Mouse (Mus musculus): ENCODE data around the gene Lmf2. TPM values are rescaled to one million over a fixed set of nuclear protein-coding genes. Genes with fewer than 3 reads are reported as not detected.
A peak's percentile ranks its signal among the peaks of the same experiment; 100 is the strongest.

The Lmf2 gene
- polyA plus RNA-seq (2016; fragmentation: Nextera tagmentation; extraction: Ambion mirVana) = 54.5 and 58.8 TPM in 2 replicates

DNA sequence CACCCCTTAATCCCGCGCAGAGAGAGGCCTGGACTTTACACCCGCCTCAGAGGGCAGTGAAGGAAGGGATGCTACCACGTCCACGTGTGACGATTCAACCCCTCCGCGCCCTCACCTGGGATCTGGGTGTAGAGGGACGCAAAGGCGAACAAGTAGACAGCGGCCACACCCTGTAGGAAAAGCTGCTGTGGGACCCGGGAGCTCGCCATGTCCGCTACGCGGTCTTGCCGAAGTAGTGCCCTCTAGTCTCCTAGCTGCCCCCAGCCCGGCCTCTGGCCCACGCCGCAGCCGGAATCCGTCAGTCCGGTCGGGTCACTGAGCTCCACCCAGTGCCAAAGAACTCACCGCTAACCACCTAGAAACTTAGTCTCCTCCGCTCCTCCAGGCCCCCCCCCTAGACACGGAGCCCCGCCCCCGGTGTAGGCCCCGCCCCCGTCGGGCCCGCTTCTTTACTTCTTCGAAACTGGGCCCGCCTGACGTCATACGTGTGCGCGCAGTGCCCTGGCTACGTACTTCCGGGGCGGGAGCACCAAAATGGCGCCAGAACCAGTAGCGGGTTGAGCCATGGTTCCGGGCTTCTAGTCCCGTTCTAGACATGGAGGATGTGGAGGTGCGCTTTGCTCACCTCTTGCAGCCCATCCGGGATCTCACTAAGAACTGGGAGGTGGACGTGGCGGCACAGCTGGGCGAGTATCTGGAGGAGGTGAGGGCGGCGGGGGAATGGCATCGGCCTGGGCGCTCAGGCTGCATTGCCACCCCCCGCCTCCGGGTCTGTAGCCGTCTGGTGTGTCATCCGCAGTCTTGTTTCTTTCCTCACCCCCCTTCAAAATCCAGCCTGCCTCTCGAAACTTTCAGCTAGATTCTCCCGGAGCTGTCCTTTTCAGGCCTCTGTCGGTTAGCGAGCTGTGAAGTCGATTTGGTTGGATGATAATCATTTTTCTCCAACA, at the start of gene Lmf2, which contains the start of gene Ncaph2:
TSS of gene Lmf2 (minus strand) at position 419 of the 947 bp plus-strand sequence.
TSS of gene Ncaph2 (plus strand) at position 479 of the 947 bp plus-strand sequence.
- H3K27ac ChIP-seq = peak within 1 kb of the TSS; percentile 92
- peak within 1 kb of the TSS; percentile 82 for H3K9ac ChIP-seq
- peak; percentile 73 for ATAC-seq (ENCODE audit: insufficient number of reproducible peaks, insufficient read depth, low FRiP score, low TSS enrichment)
- H3K27me3 ChIP-seq = no peaks in the 10 kb centered on the region
- under 1% methylated on average over 64 of the region's 64 CpGs for WGBS
- no peaks in the 10 kb centered on the region for H3K9me3 ChIP-seq
- peak within 1 kb of the TSS; percentile 70 for H3K4me2 ChIP-seq (replicated peaks)
- H3K36me3 ChIP-seq = peaks cover 38% of the 10 kb centered on the region
- H3K4me1 ChIP-seq = peaks cover 33% of the 10 kb centered on the region
- peak within 1 kb of the TSS; percentile 72 for H3K4me3 ChIP-seq

DNA sequence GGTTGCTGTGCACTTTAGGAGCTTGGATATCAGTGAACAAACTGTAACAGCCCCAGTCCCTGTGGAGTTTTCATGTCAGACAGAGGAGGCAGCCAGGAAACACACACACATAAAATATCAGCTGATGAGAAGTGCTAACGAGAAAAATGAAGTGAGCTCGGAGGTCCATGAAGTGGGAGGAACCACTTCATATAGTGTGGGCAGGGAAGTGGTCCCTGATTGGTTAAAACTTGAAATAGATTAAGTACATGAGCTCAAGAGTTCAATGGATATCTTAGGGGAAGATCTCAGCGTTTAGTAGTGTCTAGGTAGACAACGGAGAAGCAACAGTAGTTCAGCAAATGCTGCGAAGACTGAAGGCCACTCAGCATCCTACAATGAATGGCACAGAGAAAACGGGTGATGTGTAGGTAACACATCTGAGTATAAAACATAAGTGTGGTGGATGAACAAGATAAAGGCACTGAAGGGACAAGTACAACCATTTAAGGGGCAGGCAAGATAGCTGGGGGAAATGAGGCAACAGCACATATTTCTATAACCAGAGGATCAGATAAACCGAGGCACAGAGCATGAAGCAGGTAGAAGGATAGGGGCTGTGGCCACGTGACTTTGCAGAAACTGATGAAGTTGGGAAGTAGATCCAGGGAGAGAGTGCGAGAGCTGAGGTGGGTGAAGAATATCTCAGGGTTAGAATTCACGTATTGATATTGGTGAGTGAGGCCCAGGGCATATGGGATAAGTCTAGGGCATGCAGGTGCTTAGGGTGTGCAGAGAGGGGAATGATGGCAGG, 49.6 kb upstream of the Lmf2 start:
- H3K4me1 ChIP-seq = no peaks in the 10 kb centered on the region
- 81% methylated on average over 10 of the region's 10 CpGs for WGBS

DNA sequence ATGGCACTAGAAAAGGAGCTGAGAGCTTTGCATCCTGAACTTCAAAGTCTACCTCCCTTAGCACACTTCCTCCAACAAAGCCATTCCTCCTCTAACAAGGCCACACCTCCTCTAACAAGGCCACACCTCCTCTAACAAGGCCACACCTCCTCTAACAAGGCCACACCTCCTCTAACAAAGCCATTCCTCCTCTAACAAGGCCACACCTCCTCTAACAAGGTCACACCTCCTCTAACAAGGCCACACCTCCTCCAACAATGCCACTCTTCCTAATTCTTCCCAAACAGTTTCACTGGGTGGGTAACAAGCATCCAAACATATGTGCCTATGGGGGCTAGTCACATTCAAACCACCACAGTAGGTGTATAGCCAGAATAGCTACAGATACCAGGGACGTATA, 47.0 kb upstream of the Lmf2 start:
- no peak overlapping the region for H3K9ac ChIP-seq
- ATAC-seq (ENCODE audit: insufficient number of reproducible peaks, insufficient read depth, low FRiP score, low TSS enrichment) = no peak
- no peak overlapping the region for H3K27ac ChIP-seq

More for the DNA sequence above, 49.6 kb upstream of the Lmf2 start:
- Histone ChIP-seq H3K27ac (no peak overlapping the region), H3K9me3 (0 out of 2 replicates have a peak, but pooled peaks cover 4% of the 10 kb centered on the region), H3K4me3 (no peak overlapping the region), H3K4me2 (replicated peaks) (no peak overlapping the region), H3K9ac (no peak overlapping the region), H3K36me3 (no peaks in the 10 kb centered on the region), H3K27me3 (no peaks in the 10 kb centered on the region)
- no peak for ATAC-seq (ENCODE audit: insufficient number of reproducible peaks, insufficient read depth, low FRiP score, low TSS enrichment)

DNA sequence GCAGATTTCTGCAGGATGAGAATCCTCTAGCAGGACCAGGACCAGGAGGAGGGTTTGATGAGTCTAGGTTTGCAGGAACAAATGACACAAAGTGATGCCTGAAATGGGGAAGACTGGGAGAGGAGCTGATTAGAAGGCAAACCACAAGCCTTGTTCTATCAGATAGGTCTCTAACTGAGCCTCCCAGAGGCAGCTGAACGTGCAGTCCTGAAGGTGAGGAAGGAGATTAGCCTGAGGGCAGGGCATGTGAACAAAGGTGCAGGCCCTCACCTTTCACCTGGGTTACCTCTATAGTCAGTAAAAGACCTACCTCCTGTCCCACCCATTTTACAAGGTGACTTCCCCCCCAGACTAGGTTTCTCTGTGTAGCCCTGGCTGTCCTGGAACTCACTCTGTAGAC, 44.3 kb upstream of the Lmf2 start:
- no peak overlapping the region for H3K4me2 ChIP-seq (replicated peaks)
- no peak overlapping the region for H3K27ac ChIP-seq
- WGBS = 53% methylated on average over 1 of the region's 1 CpGs
- no peaks in the 10 kb centered on the region for H3K9me3 ChIP-seq
- ATAC-seq (ENCODE audit: insufficient number of reproducible peaks, insufficient read depth, low FRiP score, low TSS enrichment) = no peak
- H3K9ac ChIP-seq = no peak overlapping the region
- H3K36me3 ChIP-seq = no peaks in the 10 kb centered on the region
- no peak overlapping the region for H3K4me3 ChIP-seq
- no peaks in the 10 kb centered on the region for H3K4me1 ChIP-seq
- H3K27me3 ChIP-seq = no peaks in the 10 kb centered on the region

More for the DNA sequence above, 47.0 kb upstream of the Lmf2 start:
- H3K27me3 ChIP-seq = no peaks in the 10 kb centered on the region
- WGBS = 85% methylated on average over 1 of the region's 1 CpGs
- H3K36me3 ChIP-seq = no peaks in the 10 kb centered on the region
- H3K4me2 ChIP-seq (replicated peaks) = no peak overlapping the region
- no peak overlapping the region for H3K4me3 ChIP-seq
- no peaks in the 10 kb centered on the region for H3K9me3 ChIP-seq
- no peaks in the 10 kb centered on the region for H3K4me1 ChIP-seq

DNA sequence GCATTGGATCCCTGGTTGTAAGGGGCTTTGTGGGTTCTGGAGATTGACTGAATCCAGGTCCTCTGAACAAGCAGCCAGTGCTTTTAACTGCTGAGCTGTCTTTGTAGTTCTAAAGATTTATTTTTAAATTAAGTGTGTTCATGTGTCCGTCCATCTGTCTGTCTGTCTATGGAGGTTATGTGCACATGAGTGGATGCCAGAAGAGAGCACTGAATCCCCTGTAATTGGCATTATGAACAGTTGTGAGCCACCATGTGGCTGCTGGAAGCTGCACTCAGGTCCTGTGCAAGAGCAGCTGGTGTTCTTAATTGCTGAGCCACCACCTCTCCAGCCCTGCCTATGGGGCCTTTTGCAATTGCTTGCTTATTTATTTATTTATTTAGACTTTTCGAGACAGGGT, 42.7 kb upstream of the Lmf2 start:
- no peak for ATAC-seq (ENCODE audit: insufficient number of reproducible peaks, insufficient read depth, low FRiP score, low TSS enrichment)
- Histone ChIP-seq H3K4me2 (replicated peaks) (no peak overlapping the region), H3K27ac (no peak overlapping the region), H3K9me3 (no peaks in the 10 kb centered on the region), H3K36me3 (no peaks in the 10 kb centered on the region), H3K27me3 (no peaks in the 10 kb centered on the region), H3K4me3 (no peak overlapping the region), H3K4me1 (no peaks in the 10 kb centered on the region), H3K9ac (no peak overlapping the region)
- WGBS = 82% methylated on average over 2 of the region's 2 CpGs

DNA sequence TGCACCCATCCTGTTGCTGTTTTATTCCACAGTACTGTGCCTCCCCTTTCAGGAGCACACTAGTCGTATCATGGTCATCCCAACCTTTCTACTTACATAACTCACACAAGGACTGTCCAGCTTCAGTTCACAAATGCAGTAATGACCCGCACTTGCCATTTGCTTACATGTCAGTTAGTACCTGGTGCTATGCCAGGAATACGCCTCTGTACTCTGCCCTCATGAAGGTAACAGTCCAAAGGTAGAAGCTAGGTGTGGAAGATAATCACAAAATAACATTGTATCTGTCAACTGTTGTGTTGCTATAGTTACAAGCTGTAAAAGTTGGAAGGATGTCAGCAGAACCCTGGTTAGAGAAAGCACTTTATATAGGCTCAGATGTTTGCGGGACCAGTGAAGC, 41.4 kb upstream of the Lmf2 start:
- no peaks in the 10 kb centered on the region for H3K4me1 ChIP-seq
- no peak overlapping the region for H3K9ac ChIP-seq
- no peak for ATAC-seq (ENCODE audit: insufficient number of reproducible peaks, insufficient read depth, low FRiP score, low TSS enrichment)
- H3K9me3 ChIP-seq = no peaks in the 10 kb centered on the region
- no peak overlapping the region for H3K4me2 ChIP-seq (replicated peaks)
- H3K27ac ChIP-seq = no peak overlapping the region
- 88% methylated on average over 4 of the region's 4 CpGs for WGBS
- H3K27me3 ChIP-seq = no peaks in the 10 kb centered on the region
- H3K4me3 ChIP-seq = no peak overlapping the region
- H3K36me3 ChIP-seq = no peaks in the 10 kb centered on the region

DNA sequence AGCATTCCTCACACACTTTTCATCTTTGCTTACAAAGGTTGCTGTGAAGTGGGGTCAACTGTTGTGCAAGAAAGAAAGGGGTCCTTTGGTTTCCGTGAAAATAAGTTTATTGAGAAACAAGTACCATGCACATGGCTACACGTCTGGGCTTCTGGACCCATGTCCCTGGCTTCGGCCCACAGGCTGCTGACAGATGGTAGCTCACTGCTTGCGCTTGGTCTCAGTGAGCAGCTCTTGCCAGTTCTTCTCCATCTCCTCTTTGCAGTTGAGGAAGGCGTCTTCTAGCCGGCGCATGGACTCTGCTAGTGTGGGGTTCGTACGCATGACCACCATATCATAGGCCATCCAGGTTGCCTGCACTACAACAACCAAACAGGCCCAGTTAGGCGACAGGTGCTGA, 34.6 kb upstream of the Lmf2 start:
- H3K4me3 ChIP-seq = no peak overlapping the region
- WGBS = 90% methylated on average over 10 of the region's 10 CpGs
- H3K9ac ChIP-seq = no peak overlapping the region
- ATAC-seq (ENCODE audit: insufficient number of reproducible peaks, insufficient read depth, low FRiP score, low TSS enrichment) = no peak
- H3K27ac ChIP-seq = no peak overlapping the region
- H3K27me3 ChIP-seq = no peaks in the 10 kb centered on the region; the same call in 1 of the 2 replicates
- H3K4me1 ChIP-seq = no peaks in the 10 kb centered on the region
- H3K4me2 ChIP-seq (replicated peaks) = no peak overlapping the region
- no peaks in the 10 kb centered on the region for H3K9me3 ChIP-seq
- no peaks in the 10 kb centered on the region for H3K36me3 ChIP-seq

DNA sequence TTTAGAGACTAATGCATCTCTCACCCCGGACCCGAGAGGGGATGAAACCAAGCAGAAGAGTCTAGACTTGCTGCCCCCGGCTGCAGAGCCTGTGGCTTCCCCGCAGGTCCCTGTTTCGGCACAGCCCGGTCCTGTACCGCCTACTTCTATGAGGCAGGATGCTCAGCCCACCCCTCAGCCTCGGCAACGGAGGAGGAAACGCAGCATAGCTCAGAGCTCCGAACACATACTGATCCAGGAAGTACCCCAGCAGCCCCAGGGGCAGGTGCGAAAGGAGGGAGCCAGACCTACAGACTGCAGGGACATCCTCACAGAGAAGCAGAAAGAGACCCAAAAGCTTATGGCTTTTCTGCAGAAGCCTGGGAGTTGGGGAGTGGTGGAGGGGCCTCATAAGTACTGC, 31.7 kb upstream of the Lmf2 start:
- Histone ChIP-seq H3K9ac (no peak overlapping the region), H3K36me3 (no peaks in the 10 kb centered on the region), H3K4me1 (no peaks in the 10 kb centered on the region), H3K27ac (no peak overlapping the region), H3K9me3 (no peaks in the 10 kb centered on the region), H3K4me2 (replicated peaks) (no peak overlapping the region), H3K27me3 (peaks cover 5% of the 10 kb centered on the region), H3K4me3 (no peak overlapping the region)
- ATAC-seq (ENCODE audit: insufficient number of reproducible peaks, insufficient read depth, low FRiP score, low TSS enrichment) = no peak
- 45% methylated on average over 12 of the region's 12 CpGs for WGBS

DNA sequence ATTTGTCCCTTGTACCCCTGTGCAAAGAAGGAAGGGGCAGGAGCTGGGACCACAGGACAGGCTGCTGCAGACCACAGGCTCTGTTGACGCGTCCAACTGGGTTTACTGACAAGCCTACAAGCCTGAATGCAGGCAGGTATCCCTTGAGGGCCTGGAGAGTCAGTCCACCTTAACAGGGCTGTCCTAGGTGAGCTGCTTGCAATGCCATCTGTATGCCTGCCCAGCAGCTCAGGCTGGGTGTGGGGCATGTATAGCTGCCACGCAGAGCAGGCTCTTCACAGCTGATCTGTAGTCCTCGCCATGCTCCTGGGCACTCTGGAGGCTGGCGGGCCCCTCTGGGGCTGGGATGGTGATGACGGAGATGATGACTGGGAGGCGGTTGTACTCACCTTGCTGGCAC, 29.2 kb upstream of the Lmf2 start, which contains the start of gene Klhdc7b:
TSS of gene Klhdc7b (plus strand) at position 301 of the 400 bp plus-strand sequence.
- Histone ChIP-seq H3K36me3 (no peaks in the 10 kb centered on the region), H3K9me3 (no peaks in the 10 kb centered on the region), H3K27me3 (peaks cover 14% of the 10 kb centered on the region), H3K27ac (no peak within 1 kb of the TSS), H3K4me3 (no peak within 1 kb of the TSS), H3K4me2 (replicated peaks) (no peak within 1 kb of the TSS), H3K9ac (no peak within 1 kb of the TSS), H3K4me1 (no peaks in the 10 kb centered on the region)
- ATAC-seq (ENCODE audit: insufficient number of reproducible peaks, insufficient read depth, low FRiP score, low TSS enrichment) = peak; percentile 55; the same call in 1 of the 2 replicates
- 78% methylated on average over 7 of the region's 7 CpGs for WGBS

DNA sequence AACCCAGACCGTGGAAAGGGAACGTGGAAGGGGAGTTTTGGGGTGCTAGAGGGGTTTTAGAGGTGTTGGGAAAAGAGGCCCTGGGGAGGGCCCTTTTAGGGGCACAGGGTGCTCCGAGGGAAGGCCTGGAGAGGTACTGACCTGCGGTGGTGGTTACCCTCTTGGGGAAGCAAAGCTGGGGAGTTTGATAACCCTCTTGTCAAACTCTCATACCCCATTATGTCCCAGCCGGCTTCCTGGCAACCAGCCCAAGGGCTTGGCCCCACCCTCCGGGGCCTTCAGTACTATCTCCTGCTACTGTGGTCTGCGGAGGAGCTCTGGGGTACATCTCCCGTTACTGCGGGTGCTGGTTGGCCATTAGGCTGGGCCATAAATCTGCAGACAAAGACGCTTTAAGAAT, 24.0 kb upstream of the Lmf2 start:
- Histone ChIP-seq H3K4me2 (replicated peaks) (peak overlapping the region; percentile 64), H3K4me3 (peak overlapping the region; percentile 30), H3K36me3 (no peaks in the 10 kb centered on the region), H3K27me3 (peaks cover 52% of the 10 kb centered on the region), H3K27ac (no peak overlapping the region), H3K9ac (no peak overlapping the region), H3K9me3 (no peaks in the 10 kb centered on the region), H3K4me1 (peaks cover 16% of the 10 kb centered on the region)
- WGBS = 10% methylated on average over 10 of the region's 10 CpGs
- no peak for ATAC-seq (ENCODE audit: insufficient number of reproducible peaks, insufficient read depth, low FRiP score, low TSS enrichment)

DNA sequence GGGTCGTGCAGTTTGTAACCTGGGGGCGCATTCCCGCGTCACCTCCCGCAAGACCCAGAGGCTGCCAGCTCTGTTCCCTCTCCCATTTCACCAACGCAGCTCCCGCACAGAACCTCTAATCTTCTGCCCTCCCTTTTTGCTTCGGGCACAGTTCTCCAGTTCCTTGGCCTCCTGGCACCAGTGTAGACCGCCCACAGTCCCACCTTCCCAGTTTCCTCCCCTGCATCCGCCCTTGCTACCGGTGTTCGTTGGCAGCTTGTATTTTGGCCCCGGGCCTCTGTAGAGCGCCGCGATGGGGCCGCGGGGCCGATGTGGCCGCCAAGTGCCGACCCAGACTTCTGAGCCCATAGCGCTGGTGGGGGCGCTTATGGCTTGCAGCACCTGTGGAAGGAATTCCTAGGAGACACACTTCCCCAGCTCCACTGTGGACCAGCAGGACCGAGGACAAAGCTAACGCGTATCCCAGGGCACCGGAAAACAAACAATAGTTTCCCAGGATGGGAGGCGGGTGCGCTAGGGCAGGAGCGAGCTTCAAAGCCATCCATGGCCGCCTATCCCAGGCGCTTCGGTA, 23.5 kb upstream of the Lmf2 start, which contains the start of gene Odf3b:
TSS of gene Odf3b (minus strand) at position 452 of the 571 bp plus-strand sequence.
- Histone ChIP-seq H3K4me3 (peak within 1 kb of the TSS; percentile 30), H3K27me3 (peaks cover 52% of the 10 kb centered on the region), H3K4me1 (peaks cover 16% of the 10 kb centered on the region), H3K4me2 (replicated peaks) (peak within 1 kb of the TSS; percentile 64), H3K36me3 (no peaks in the 10 kb centered on the region), H3K27ac (no peak within 1 kb of the TSS), H3K9me3 (no peaks in the 10 kb centered on the region), H3K9ac (peak within 1 kb of the TSS; percentile 16; the same call in 1 of the 2 replicates)
- no peak for ATAC-seq (ENCODE audit: insufficient number of reproducible peaks, insufficient read depth, low FRiP score, low TSS enrichment)
- under 1% methylated on average over 33 of the region's 33 CpGs for WGBS
